Mouse (Mus musculus): Measurements from ENCODE around the gene Rcn3.
"Not testable (repeated sequence)": the region's sequence is repeated elsewhere in the genome, so short reads cannot be mapped to it uniquely, and the experiment has no call there.

Gene Rcn3

DNA sequence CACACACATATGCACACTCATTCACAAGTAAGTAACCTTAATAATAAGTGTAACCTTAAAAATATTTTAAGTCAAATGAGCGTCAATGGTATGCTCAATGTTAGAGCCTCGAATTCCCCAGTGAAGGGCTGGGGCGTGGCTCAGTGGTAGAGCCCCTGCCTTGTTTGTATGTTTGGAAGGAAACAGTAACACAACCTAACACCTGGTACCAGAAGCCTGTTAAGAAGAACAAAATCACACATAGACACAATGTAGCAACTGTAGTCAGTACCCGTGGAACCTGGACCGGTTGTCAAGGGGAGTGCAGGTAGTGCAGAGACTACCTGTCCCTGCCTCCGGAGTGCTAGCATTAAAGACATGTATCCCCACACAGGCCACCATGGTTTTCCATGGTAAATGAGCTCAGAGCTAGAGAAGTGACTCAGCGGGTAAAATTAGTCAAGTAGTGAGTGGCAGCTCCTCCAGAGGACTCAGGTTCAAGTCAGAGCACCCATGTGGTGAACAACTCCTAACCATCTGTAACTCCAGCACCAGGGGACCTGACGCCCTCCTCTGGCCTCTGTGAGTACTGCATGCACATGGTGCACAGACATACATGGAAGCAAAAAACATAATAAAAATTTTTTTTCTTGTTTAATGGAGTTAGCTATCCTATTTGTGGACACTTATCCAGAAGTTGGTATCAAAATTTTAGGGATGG lies 6.7 kb upstream of the Rcn3 start:
- in situ Hi-C loops (cut with MseI, MboI), result no loop called here

DNA sequence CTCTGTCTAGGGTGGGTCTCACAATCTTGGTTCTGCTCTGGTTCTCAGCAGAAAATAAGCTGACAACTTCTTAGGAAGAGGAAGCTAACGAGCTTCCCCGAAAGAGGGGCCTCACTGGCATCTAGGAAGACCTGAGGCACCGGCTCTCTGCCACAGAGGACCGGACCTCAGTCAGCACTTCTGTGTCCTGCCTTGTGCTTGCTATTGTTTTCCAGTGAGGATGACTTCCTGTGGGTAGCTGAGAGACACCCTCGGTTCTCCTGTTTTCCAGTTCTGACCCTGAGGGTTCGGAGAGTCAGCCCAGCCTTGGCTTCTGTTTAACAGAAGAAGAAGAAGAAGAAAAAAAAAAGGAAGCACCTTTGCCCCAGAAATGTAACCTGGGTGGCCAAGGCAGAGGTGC lies 5.5 kb upstream of the Rcn3 start:
- in situ Hi-C loops (cut with MseI, MboI), result no loop called here

DNA sequence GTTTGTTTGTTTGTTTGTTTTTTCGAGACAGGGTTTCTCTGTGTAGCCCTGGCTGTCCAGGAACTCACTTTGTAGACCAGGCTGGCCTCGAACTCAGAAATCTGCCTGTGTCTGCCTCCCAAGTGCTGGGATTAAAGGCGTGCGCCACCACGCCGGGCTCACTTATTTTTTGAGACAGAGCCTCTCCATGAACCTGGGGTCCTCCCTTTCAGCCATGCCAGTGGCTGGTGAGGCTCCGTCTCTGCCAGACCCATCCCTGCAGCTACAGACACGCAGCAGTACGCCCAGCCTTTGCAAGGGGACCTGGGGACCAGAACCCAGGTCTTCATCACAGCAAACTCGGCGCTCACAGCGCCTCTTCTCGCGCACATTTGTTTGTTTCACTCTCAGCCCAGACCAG lies 3.9 kb upstream of the Rcn3 start:
- in situ Hi-C loops (cut with MseI, MboI), result not testable (repeated sequence)

DNA sequence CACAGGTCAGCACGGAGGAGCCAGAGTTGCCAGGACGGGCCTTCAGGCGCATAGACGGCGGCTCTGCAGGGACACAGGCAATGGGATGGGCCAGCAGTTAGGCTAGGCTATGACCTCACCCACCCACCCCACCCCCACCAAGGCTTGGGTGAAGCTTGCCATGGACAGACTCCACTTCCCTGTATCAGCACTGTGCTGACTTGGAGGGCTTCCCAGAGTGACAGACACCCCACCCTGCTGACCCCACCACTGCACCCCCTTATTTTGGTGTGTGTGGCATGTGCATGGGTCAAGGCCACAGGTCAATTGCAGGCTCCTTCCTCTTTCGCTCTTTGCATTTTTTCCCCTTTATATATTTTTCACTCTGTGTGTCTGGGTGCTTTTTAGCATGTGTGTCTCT lies 3.3 kb upstream of the Rcn3 start:
- in situ Hi-C loops (cut with MseI, MboI), result no loop called here

DNA sequence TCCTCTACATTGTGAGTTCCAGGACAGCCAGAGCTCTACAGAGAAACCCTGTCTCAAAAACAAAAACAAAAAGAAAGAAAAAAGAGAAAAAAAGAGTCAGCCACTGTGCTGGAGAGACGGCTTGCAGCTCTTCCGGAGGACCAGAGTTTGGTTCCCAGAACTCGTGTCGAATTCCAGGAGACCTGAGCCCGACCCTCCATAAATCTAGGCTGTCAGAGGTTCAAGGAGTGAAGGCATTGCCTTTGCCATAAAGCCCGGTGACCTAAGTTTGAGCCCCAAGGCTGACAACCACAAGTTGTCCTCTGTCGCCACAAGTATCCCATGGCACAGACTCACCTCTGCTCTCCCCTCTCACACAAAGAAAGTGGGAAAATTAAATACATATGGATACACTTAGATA lies 2.1 kb upstream of the Rcn3 start:
- in situ Hi-C loops (cut with MseI, MboI), result no loop called here

DNA sequence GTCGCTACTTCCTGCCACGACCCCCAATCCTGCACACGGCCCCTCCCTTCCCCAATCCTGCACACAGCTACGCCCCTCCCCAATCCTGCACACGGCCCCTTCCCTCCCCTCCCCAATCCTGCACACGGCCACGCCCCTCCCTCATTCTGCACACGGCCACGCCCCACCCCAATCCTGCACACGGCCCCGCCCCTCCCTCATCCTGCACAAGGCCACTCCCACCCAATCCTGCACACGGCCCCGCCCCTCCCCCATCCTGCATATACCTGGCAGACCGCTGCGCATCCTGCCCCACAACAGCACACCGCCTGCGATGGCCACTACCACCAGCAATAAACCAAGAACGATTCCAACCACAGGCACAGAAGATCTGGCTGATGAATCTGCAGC lies 1.5 kb upstream of the Rcn3 start:
- in situ Hi-C loops (cut with MseI, MboI), result no loop called here

DNA sequence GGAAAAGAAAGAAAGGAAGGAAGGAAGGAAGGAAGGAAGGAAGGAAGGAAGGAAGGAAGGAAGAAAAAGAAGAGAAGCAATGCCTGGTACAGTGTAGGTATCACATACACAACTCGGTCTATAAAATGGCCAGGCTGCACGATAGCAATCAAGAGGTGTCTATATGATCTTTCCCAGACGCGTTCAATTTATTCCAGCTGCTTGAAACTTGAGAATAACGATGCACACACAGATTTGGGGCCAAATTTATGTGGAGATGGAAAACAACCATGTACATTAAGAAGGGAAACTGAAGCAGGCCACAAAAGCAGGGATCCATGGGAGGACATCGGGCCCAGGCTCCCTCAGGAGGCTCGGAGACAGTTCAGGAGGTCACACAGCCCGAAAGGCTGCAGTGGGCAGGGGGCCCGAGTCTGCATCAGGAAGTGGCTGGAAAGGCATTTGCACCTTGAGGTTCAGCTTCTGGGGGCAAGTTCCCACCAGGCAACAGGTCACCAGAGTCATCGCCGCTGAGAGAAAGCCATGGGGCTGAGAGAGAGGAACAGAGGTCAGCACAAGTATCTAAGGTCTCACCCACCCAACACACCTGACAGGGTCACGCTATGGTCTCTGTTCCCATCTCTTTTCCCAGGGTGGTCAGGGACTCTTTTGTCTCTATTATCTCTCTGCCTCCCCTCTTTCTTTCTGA lies 951 bp upstream of the Rcn3 start:
- in situ Hi-C loops (cut with MseI, MboI), result no loop called here

DNA sequence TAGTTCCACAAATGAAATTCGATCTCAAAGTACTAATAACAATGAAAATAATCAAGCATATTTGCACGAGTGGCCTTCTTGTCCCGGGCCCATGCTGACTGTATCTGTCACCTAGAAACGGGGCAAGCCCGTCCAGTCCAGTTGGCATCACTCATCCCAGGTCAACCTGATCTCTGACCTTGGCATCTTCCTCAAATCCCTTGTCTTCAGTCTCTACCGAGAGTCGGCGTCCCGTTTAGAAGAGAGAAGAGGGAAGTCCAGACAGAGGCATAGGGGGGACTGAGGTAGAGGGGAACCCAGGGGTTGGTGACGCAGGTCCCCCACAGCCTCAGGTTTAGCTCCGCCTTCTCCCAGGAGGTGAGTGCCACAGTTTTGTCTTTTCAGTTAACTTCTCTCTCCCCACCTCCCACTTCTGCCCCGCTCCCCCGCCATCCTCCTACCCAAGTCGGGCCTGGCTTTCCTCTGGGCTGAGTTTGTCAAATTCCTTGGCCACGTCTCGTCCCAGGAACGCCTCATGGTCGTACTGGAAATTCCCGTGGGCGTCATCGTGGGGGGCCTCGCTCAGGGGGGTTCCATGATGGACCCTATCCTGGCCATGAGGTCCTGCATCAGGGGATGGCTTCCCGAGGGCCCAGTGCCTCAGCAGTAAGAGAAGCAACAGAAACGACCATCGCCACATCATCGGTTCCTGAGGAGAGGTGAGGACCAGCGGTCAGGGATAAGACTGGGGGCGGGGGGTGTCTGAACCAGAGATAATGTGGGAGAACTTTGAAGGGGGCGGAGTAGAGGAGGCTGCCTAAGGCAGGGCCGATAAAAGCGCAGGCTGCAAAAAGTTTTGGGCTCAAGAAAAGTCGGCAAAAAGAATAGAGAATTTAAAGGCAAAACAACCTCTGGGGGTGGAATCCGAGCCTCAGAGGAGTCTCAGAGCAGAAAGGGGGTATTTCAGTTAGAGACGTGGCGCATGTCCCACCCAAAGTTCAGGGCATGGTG lies 725 bp downstream of the Rcn3 start:
- in situ Hi-C loops (cut with MseI, MboI), result no loop called here

DNA sequence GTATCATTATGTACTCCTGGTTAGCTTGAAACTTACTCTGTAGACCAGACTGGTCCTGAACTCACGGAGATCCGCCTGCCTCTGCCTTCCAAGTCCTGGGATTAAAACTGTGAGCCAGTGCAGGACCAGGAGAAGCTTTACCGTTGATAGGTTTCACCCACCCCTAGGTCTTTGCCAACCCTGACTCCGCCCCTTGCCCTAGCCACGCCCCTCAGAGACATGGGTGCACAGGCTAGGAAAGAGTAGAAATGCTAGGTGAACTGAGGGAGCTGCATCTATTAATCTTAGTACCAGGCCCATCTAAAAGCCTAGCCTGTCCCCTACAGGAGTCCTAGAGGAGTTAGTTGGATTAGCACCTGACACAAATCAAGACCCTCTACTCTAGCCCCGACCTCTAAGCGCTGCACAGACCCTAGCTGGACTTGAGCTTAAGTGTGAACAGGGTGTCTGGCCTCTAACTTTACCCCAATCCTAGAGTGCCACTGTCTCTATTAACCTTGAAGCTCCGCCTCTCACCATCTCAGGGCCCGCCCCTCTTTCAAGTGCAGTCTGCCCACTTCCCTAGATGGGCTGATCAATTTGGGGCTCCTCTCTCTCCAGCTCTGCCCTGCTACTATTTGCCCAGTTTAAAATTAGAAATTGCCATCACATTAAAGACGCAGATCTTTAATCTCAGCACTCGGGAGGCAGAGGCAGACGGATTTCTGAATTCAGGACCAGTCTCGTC lies 1.6 kb downstream of the Rcn3 start:
- in situ Hi-C loops (cut with MseI, MboI), result no loop called here

DNA sequence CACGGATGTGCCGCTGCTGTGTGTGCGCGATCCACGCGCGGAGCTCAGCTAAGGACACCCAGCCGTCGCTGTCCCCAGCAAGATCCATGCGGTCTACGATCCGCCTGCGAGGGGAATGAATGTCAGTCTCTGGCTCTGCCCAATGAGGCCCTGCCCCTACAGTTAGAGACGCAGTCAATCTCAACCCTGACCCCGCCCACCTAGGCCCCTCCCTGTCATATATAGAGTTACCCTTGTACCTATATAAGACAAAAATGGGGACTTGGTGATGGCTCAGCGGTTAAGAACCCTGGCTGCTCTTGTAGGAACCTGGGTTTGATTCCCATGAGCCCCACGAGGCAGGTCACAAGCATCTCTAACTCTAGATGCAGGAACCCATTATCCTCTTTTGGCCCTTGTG lies 3.4 kb downstream of the Rcn3 start:
- in situ Hi-C loops (cut with MseI, MboI), result no loop called here

DNA sequence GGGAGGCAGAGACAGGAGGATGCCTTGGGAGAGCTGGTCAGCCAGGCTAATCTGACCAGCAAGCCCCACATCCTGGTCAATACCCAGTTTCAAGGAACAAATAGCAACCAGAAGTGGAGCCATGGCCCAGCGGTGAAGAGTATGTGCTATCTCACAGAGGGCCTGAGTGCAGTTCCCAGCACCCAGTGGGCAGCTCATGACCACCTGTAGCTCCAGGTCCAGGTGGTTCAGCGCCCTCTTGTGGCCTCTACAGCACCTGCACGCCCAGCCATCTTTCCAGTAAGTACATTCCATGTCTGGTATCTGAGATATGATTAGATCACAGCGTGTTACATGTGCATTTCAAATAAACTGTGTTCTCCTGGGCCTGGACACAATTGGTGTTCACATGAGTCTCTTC lies 5.9 kb downstream of the Rcn3 start:
- in situ Hi-C loops (cut with MseI, MboI), result no loop called here

DNA sequence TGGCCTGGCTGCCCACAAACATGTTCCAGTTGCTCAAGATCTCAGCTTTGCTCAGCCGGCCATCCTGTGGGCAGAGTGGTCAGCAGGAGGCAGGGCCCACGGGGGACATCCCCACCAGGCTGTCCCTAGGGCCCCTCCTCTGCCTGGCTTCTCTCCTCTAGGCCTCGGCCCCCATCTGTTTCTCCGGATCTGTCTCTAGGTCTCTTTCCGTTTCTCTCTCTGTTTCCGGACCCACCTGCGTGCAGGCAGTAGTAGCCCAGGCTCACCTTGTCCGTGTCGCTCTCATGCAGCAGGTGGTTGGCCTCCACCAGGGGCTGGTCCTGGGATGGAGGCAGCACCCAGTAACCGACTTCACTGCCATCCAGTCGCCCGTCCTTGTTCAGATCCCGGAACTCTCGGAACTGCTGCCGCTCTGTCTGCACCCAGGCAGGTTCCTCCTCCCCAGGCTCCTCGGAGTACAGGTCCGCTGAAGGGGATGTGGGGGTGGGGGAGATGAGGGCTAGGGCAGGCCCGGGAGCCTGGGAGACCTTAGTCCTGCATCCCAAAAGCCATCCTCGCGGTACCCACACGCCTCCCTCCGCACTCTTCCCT lies 8.6 kb downstream of the Rcn3 start:
- in situ Hi-C loops (cut with MseI, MboI), result no loop called here

DNA sequence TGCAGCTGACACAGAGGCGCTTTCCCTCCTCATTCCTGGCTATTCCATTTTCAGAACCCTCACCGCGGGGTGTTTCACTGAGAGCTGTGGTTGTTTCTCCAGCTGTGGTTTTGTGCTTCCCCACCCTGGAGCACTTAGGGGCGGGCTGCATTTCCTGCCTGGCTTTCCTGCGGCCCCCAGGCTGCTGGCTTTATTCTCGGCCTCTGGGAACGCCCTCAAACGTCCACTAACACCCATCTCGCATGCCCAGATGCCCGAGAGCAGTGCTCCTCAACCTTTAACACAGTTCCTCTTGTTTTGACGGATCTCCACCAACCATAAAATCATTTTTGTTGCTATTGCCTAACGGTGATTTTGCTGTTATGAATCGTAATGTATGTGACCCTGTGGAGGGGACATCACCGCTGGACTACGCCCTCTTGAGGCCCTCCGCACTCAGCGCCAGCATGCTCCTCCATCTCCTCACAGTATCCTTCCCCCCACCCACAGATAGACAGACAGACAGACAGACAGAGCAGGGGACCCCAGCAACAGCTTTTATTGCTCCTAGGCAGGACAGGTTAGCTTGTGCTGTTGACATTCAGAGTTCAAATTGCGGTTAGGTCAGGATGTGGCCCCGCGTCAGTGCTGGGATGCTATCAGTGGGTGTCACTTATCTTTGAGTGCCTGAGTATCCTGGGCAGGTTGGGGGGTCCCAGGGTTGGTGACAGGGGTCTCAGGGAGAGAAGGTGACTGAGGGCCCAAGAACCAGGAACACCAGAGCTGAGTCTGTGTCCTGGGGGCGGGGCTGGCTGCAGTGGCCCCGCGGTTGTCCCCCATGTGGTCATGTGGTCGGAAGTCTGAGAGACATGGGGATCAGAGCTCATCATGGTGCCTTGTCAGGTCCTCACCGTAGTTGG lies 9.4 kb downstream of the Rcn3 start:
- in situ Hi-C loops (cut with MseI, MboI), result no loop called here

DNA sequence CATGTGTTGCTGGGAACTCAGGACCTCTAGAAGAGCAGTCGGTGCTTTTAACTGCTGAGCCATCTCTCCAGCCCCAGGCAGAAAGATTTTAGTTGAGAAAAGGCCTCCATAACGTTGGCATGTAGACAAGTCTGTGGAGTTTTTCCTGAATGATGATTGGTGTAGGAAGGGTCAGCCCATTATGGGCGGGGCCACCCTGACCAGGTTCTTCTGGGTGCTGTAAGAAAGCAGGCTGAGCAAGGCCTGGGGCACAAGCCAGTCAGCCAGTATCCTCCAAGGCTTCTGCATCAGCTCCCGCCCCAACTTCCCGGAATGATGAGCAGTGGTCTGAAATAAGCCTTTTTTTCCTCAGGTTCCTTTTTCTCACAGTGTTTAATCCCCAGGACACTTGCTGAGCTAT lies 11.0 kb downstream of the Rcn3 start:
- in situ Hi-C loops (cut with MseI, MboI), result no loop called here

DNA sequence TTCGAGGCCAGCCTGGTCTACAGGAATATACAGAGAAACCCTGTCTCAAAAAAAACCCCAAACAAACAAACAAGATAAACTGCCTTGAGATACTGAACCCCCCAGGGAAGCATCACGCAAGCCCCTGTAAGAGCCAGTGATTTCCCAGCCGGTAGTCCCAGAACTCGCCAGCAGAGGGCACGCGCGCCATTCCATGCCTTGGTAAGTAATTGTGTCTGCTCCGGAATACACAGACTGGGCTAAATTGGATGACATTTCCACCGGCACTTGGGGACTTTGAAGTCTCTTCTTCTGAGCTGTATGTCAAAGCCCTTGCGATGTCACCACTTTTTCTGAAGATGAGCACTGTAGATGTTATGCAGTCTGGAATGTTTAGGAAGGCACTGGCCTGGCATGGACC lies 12.2 kb downstream of the Rcn3 start:
- in situ Hi-C loops (cut with MseI, MboI), result no loop called here

DNA sequence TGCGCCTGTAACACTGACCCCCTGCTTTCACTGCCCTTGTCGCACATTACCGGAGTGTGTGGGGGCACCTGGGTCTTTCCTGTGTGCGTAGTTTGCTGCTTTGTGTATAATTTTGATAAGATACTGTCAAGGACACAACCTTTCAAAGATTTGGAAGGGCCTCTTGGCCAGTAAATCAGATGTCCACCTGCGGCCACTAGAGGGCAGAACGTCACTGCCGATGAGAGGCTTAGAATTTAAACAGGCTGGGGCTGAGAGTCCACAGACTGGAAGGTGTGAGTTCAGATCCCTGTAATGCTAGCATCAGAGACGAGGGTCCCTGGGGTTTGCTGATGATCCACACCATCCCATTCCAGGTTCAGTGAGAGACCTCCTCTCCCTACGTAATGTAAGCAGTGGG lies 13.5 kb downstream of the Rcn3 start:
- in situ Hi-C loops (cut with MseI, MboI), result no loop called here

DNA sequence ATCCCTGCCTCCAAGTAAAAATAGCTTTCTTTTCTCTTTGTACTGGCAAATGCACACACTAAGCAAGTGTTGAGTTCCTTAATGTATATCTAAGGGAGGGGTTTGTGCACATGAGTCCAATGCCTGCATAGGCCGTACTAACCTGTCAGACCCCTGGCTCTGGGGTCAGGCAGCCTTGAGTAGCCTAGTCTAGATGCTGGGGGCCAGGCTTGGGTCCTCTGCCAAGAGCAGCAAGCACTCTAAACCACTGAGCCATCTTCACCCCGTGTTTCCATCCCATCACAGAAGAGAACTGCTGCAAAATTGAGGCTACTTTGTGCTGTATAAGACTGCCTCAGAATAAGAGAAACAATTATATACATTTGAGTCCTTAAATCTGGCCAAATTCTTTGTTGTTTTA lies 14.2 kb downstream of the Rcn3 start:
- in situ Hi-C loops (cut with MseI, MboI), result no loop called here

DNA sequence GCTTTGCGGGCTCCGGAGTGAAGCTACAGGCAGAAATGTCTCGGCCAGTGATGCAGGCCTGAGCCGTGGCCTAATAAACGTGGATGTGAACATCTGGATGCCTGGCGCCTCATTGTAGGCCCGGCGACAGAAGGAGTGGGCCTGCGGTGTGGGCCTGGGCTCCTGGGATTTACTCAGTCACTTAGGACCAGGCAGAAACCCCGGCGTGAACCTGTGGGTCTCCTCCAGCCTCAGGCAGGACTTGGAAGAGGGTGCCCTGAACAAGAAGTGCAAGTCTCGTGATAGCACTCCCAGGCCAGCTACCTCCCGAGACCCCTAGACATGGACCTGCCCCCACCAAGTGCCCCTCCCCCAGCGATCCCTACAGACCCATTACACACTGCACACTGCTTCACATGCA lies 14.7 kb downstream of the Rcn3 start:
- in situ Hi-C loops (cut with MseI, MboI), result no loop called here

DNA sequence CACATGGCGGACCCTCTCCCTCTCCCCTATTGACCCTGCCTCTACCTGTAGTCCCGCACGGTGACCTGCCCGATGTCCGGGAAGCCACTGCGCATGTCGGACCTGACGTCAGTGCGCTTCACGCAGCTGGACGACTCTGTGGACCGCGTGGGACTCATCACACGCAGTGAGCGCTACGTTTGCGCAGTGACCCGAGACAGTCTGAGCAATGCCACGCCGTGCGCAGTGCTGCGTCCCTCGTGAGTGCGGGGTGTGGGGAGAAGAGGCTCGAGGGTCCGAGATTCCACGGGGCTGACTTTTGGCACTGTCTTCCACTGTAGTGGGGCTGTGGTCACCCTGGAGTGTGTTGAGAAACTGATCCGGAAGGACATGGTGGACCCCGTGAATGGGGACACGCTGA lies 15.5 kb downstream of the Rcn3 start:
- in situ Hi-C loops (cut with MseI, MboI), result no loop called here

DNA sequence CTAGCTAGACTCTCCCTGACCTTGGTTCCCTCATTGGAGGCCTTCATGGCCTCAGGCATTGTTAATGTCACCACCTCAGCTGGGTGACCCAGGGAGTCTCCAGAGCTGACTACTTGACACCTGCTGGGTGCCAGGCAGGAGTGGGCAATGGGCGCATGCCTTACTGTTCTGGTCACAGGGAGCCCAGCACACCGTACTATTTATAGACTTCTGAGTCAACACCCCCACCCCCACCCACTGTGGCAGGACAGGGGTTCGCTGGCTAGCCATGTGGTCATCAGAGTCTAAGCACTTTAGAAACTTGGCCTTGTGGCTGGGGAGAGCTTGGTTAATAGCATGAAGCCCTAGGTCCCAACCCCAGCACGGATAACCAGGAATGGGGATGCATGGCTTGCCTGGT lies 16.6 kb downstream of the Rcn3 start:
- in situ Hi-C loops (cut with MseI, MboI), result no loop called here

All from mouse trophoblast stem cell (cell line).